Mouse (Mus musculus): ENCODE measurements at regions not wholly inside any gene's neighbourhood (a gene's known extent, or its start where the extent isn't known, plus 50 kb on each side); places are given as distances from the start of the nearest gene placed in this dataset.

- H3K4me1 ChIP-seq (replicated peaks): peaks cover 3% of the 10 kb centered on the region; the same call in 1 of the 2 replicates
- ATAC-seq (ENCODE audit: low read depth): peak; percentile 67
- H3K27me3 ChIP-seq: no peaks in the 10 kb centered on the region
- H3K36me3 ChIP-seq: no peaks in the 10 kb centered on the region
- peak; percentile 13 for DNase-seq
- no peak overlapping the region for H3K27ac ChIP-seq
- H3K9ac ChIP-seq: no peak overlapping the region
- H3K4me2 ChIP-seq: peak overlapping the region; percentile 55
- H3K4me3 ChIP-seq (replicated peaks): peak overlapping the region; percentile 39
- no peaks in the 10 kb centered on the region for H3K9me3 ChIP-seq (replicated peaks)
- WGBS (ENCODE audit: insufficient replicate concordance): 13% methylated on average over 22 of the region's 22 CpGs
Measured at GRCm38 (mm10) chr14:115017410-115018153, 74.4 kb upstream of the Gpc5 start.

GRCm38 (mm10) chr14:115028011-115028410, 64.0 kb upstream of the Gpc5 start:
- WGBS (ENCODE audit: insufficient replicate concordance): 76% methylated on average over 7 of the region's 7 CpGs
- no peak overlapping the region for H3K9ac ChIP-seq
- no peak overlapping the region for H3K4me2 ChIP-seq
- H3K4me1 ChIP-seq (replicated peaks): no peaks in the 10 kb centered on the region
- no peak overlapping the region for H3K27ac ChIP-seq
- H3K4me3 ChIP-seq (replicated peaks): no peak overlapping the region
- ATAC-seq (ENCODE audit: low read depth) (no peak), DNase-seq (no peak)
- no peaks in the 10 kb centered on the region for H3K36me3 ChIP-seq
- no peaks in the 10 kb centered on the region for H3K27me3 ChIP-seq
- no peaks in the 10 kb centered on the region for H3K9me3 ChIP-seq (replicated peaks)

- no peak for ATAC-seq (ENCODE audit: low read depth)
- 57% methylated on average over 4 of the region's 4 CpGs for WGBS (ENCODE audit: insufficient replicate concordance)
- DNase-seq: no peak
- Histone ChIP-seq H3K9ac (no peak overlapping the region), H3K27me3 (no peaks in the 10 kb centered on the region), H3K4me1 (replicated peaks) (no peaks in the 10 kb centered on the region), H3K4me3 (replicated peaks) (no peak overlapping the region), H3K4me2 (no peak overlapping the region), H3K27ac (no peak overlapping the region), H3K36me3 (no peaks in the 10 kb centered on the region), H3K9me3 (replicated peaks) (no peaks in the 10 kb centered on the region)
Measured at GRCm38 (mm10) chr14:115031734-115032133, 60.3 kb upstream of the Gpc5 start.

GRCm38 (mm10) chr14:115033375-115033969, 58.5 kb upstream of the Gpc5 start:
- H3K4me1 ChIP-seq (replicated peaks): no peaks in the 10 kb centered on the region
- H3K27ac ChIP-seq: no peak overlapping the region
- ATAC-seq (ENCODE audit: low read depth) (no peak), DNase-seq (no peak)
- no peaks in the 10 kb centered on the region for H3K9me3 ChIP-seq (replicated peaks)
- H3K4me2 ChIP-seq: no peak overlapping the region
- H3K36me3 ChIP-seq: no peaks in the 10 kb centered on the region
- no peak overlapping the region for H3K4me3 ChIP-seq (replicated peaks)
- no peaks in the 10 kb centered on the region for H3K27me3 ChIP-seq
- WGBS (ENCODE audit: insufficient replicate concordance): 60% methylated on average over 5 of the region's 5 CpGs
- no peak overlapping the region for H3K9ac ChIP-seq

GRCm38 (mm10) chr14:115034718-115035437, 57.1 kb upstream of the Gpc5 start:
- 75% methylated on average over 10 of the region's 10 CpGs for WGBS (ENCODE audit: insufficient replicate concordance)
- no peaks in the 10 kb centered on the region for H3K36me3 ChIP-seq
- DNase-seq: no peak

GRCm38 (mm10) chr14:115037086-115037793, 54.8 kb upstream of the Gpc5 start:
- no peak overlapping the region for H3K4me3 ChIP-seq (replicated peaks)
- no peak overlapping the region for H3K27ac ChIP-seq
- no peak overlapping the region for H3K4me2 ChIP-seq
- 47% methylated on average over 5 of the region's 5 CpGs for WGBS (ENCODE audit: insufficient replicate concordance)
- DNase-seq (no peak), ATAC-seq (ENCODE audit: low read depth) (no peak)
- no peak overlapping the region for H3K9ac ChIP-seq
- no peaks in the 10 kb centered on the region for H3K9me3 ChIP-seq (replicated peaks)
- H3K27me3 ChIP-seq: 0 out of 2 replicates have a peak, but pooled peaks cover 2% of the 10 kb centered on the region
- H3K36me3 ChIP-seq: no peaks in the 10 kb centered on the region
- H3K4me1 ChIP-seq (replicated peaks): peaks cover 8% of the 10 kb centered on the region

More at GRCm38 (mm10) chr14:115034718-115035437, 57.1 kb upstream of the Gpc5 start:
- Histone ChIP-seq H3K4me3 (replicated peaks) (no peak overlapping the region), H3K4me2 (no peak overlapping the region), H3K9ac (no peak overlapping the region), H3K9me3 (replicated peaks) (no peaks in the 10 kb centered on the region), H3K27ac (no peak overlapping the region), H3K4me1 (replicated peaks) (peaks cover 1% of the 10 kb centered on the region), H3K27me3 (0 out of 2 replicates have a peak, but pooled peaks cover 2% of the 10 kb centered on the region)
- no peak for ATAC-seq (ENCODE audit: low read depth)

GRCm38 (mm10) chr14:115038788-115039187, 53.2 kb upstream of the Gpc5 start:
- H3K4me3 ChIP-seq (replicated peaks): no peak overlapping the region
- no peak overlapping the region for H3K4me2 ChIP-seq
- peaks cover 22% of the 10 kb centered on the region for H3K4me1 ChIP-seq (replicated peaks)
- ATAC-seq (ENCODE audit: low read depth) (no peak), DNase-seq (no peak)
- WGBS (ENCODE audit: insufficient replicate concordance): 83% methylated on average over 5 of the region's 5 CpGs
- no peaks in the 10 kb centered on the region for H3K9me3 ChIP-seq (replicated peaks)
- 0 out of 2 replicates have a peak, but pooled peaks cover 2% of the 10 kb centered on the region for H3K27me3 ChIP-seq
- H3K9ac ChIP-seq: no peak overlapping the region
- H3K36me3 ChIP-seq: peaks cover 7% of the 10 kb centered on the region
- no peak overlapping the region for H3K27ac ChIP-seq

- no peaks in the 10 kb centered on the region for H3K9me3 ChIP-seq (replicated peaks)
- H3K9ac ChIP-seq: no peak overlapping the region
- WGBS (ENCODE audit: insufficient replicate concordance): 59% methylated on average over 5 of the region's 5 CpGs
- DNase-seq: no peak
- peaks cover 29% of the 10 kb centered on the region for H3K4me1 ChIP-seq (replicated peaks)
- 0 out of 2 replicates have a peak, but pooled peaks cover 2% of the 10 kb centered on the region for H3K27me3 ChIP-seq
- H3K36me3 ChIP-seq: peaks cover 14% of the 10 kb centered on the region
- ATAC-seq (ENCODE audit: low read depth): no peak
- no peak overlapping the region for H3K4me3 ChIP-seq (replicated peaks)
- H3K27ac ChIP-seq: no peak overlapping the region
- H3K4me2 ChIP-seq: 0 out of 2 replicates have a peak overlapping the region, but pooled peaks have one; percentile 94
Measured at GRCm38 (mm10) chr14:115039524-115039923, 52.5 kb upstream of the Gpc5 start.

- 0 out of 2 replicates have a peak, but pooled peaks cover 2% of the 10 kb centered on the region for H3K27me3 ChIP-seq
- H3K4me2 ChIP-seq: peak overlapping the region; percentile 94
- H3K27ac ChIP-seq: peak overlapping the region; percentile 84
- peak overlapping the region; percentile 95 for H3K9ac ChIP-seq
- H3K36me3 ChIP-seq: peaks cover 20% of the 10 kb centered on the region
- WGBS (ENCODE audit: insufficient replicate concordance): under 1% methylated on average over 30 of the region's 30 CpGs
- H3K9me3 ChIP-seq (replicated peaks): no peaks in the 10 kb centered on the region
- H3K4me3 ChIP-seq (replicated peaks): peak overlapping the region; percentile 85
- ATAC-seq (ENCODE audit: low read depth): peak; percentile 55
- DNase-seq: peak; percentile 59
- peaks cover 29% of the 10 kb centered on the region for H3K4me1 ChIP-seq (replicated peaks)
Measured at GRCm38 (mm10) chr14:115040091-115040571, 51.9 kb upstream of the Gpc5 start.

GRCm38 (mm10) chr14:115040578-115041206, 51.3 kb upstream of the Gpc5 start:
- WGBS (ENCODE audit: insufficient replicate concordance): under 1% methylated on average over 85 of the region's 94 CpGs

More at GRCm38 (mm10) chr14:115040578-115041206, 51.3 kb upstream of the Gpc5 start:
- Histone ChIP-seq H3K36me3 (peaks cover 26% of the 10 kb centered on the region), H3K4me2 (peak overlapping the region; percentile 94), H3K27me3 (0 out of 2 replicates have a peak, but pooled peaks cover 2% of the 10 kb centered on the region), H3K4me1 (replicated peaks) (peaks cover 29% of the 10 kb centered on the region), H3K9me3 (replicated peaks) (no peaks in the 10 kb centered on the region), H3K27ac (peak overlapping the region; percentile 87), H3K4me3 (replicated peaks) (peak overlapping the region; percentile 85), H3K9ac (peak overlapping the region; percentile 95)
- peak; percentile 86 for DNase-seq
- peak; percentile 85 for ATAC-seq (ENCODE audit: low read depth)

All from liver, embryonic 13.5 days (tissue).